Mouse (Mus musculus) bone marrow, adult 2 months (tissue): ENCODE results near the gene Pea15a. TPM values are rescaled to one million over a fixed set of nuclear protein-coding genes. Genes with fewer than 3 reads are reported as not detected.

Source experiments
- H3K27ac ChIP-seq: fragments of 200-500 bp; 2 replicates; pipeline ENCODE4 v1.5.1; 2012; ENCODE audit warnings: low read depth, mild to moderate bottlenecking, control low read depth, inconsistent platforms, low read length; ENCODE audit not compliant: control insufficient read depth, poor library complexity, insufficient read depth
- H3K4me1 ChIP-seq: fragments of 200-500 bp; 2 replicates; pipeline ENCODE4 v1.6.1; 2011; ENCODE audit warnings: low read length; ENCODE audit not compliant: control insufficient read depth, insufficient read depth
- H3K4me3 ChIP-seq: fragments of 200-500 bp; replicated peaks from 2 replicates; pipeline ENCODE3; 2011; ENCODE audit warnings: mild to moderate bottlenecking, low read depth, low read length, control low read depth; ENCODE audit not compliant: control insufficient read depth
- CTCF ChIP-seq: fragments of 200-500 bp; IDR thresholded peaks from 2 replicates; pipeline ENCODE4 v1.5.1; 2011; ENCODE audit warnings: low read length, control low read depth; ENCODE audit not compliant: control insufficient read depth, insufficient read depth
- POLR2A ChIP-seq: fragments of 200-500 bp; IDR thresholded peaks from 2 replicates; pipeline ENCODE4 v1.6.1; 2011; ENCODE audit warnings: low read depth, mild to moderate bottlenecking, control low read depth, low read length, borderline replicate concordance; ENCODE audit not compliant: control insufficient read depth
- WGBS: fragments of 180-500 bp; shearing (Covaris S2); methylation state at CpG from one replicate; pipeline ENCODE4 v1.1.7; 2018; 5-methylcytosine and 5-hydroxymethylcytosine counted together
- polyA plus RNA-seq: library from polyadenylated mRNA; stranded (reverse); fragments of >200 nt; gene quantifications from 2 replicates; pipeline ENCODE4 v1.2.4, GENCODE M21; 2011; ENCODE audit warnings: low replicate concordance; ENCODE audit not compliant: missing spikeins, insufficient read depth, insufficient read length

Pea15a gene
- polyA plus RNA-seq, 1 experiment, result 28.0 TPM

DNA sequence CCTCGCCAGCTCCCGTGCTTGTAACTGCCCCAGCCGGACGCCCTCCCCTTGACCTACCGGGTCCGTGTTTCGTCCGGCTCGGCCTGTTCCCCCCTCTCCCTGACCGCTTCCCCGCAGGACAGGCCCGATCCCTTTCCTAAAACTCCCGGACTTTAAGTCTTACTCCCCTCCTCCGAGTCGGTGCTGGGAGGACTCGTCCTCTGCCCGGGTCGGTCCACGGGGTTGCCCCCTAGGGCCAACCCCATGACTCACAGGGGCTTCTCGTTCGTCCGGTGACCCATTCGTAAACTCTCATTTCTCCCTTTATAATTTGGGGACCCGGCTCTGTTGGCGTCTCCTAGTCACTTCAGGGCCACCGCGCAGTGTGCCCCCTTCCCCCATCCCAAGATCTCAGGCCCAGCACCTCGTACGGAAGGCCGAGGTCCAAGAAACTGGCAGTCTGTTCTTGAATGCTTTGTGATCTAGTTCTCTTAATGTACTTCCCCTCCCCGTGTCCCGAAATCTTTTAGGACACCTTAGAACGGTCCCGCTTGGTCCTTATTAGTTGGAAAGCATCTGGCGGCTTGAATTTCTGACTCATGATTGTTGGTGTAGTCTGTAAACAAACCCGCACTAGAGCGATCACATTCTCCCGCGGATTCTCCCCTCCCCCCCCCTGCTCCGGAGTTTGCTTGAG lies 58.2 kb downstream of the Pea15a start:
- TF ChIP-seq CTCF (no peak), POLR2A (no peak)
- peak overlapping the region; percentile 92 for H3K4me3 ChIP-seq
- under 1% methylated on average over 39 of the region's 40 CpGs for WGBS
- H3K4me1 ChIP-seq, result no peaks in the 10 kb centered on the region
- peak overlapping the region; percentile 92 for H3K27ac ChIP-seq

DNA sequence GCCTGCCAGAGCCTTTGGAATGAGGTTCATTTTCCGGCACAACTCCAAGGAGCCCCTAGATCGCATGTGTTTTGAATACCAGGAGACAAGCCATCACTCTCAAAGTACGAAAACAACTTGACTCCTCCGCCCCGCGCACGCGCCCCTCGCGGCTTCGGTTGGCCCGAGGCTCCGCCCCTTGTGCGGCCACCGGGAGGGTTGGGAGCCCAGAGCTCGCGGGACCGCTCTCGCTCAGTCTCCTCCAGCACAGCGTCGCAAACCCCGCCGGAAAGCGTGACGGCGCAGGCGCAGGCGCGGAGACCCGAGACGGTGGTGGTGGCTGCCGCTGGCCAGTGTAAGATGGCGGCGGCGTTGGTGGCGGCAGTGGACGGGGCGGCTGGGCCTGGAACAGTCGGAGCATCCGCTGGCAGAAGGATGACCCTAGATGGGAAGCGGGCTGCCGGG lies 58.7 kb downstream of the Pea15a start, which contains the start of gene Dcaf8:
Gene Dcaf8, plus strand, starts transcription at position 250 of the 444 bp plus-strand sequence.
- TF ChIP-seq CTCF, result no peak
- TF ChIP-seq POLR2A, result peak; percentile 99
- WGBS, result under 1% methylated on average over 41 of the region's 42 CpGs
- Histone ChIP-seq H3K27ac (peak within 1 kb of the TSS; percentile 92), H3K4me3 (peak within 1 kb of the TSS; percentile 92), H3K4me1 (no peaks in the 10 kb centered on the region)

Other genes starting within 250 kb of the Pea15a start
- gene Vangl2, start 178.4 kb downstream of the Pea15a start, polyA plus RNA-seq, result 1.8 and 2.2 TPM in 2 replicates
- not detected in 2 replicates for gene Nhlh1, start 149.2 kb downstream of the Pea15a start, polyA plus RNA-seq
- gene Copa, start 124.3 kb downstream of the Pea15a start, polyA plus RNA-seq, result 35.1 and 45.8 TPM in 2 replicates
- 15.7 and 47.9 TPM in 2 replicates for gene Ncstn, start 124.0 kb downstream of the Pea15a start, polyA plus RNA-seq
- gene Pex19, start 80.0 kb downstream of the Pea15a start, polyA plus RNA-seq, result 32.8 TPM in 2 replicates
- gene Dcaf8, start 58.7 kb downstream of the Pea15a start, polyA plus RNA-seq, result 56.2 and 72.7 TPM in 2 replicates
- gene Casq1, start 13.1 kb upstream of the Pea15a start, polyA plus RNA-seq, result 2.8 TPM in 1 of 2 replicates, not detected in the other
- gene Atp1a4, start 51.6 kb upstream of the Pea15a start, polyA plus RNA-seq, result not detected in 2 replicates
- 16.4 and 25.4 TPM in 2 replicates for gene Igsf8, start 54.8 kb upstream of the Pea15a start, polyA plus RNA-seq
- gene Atp1a2, start 91.3 kb upstream of the Pea15a start, polyA plus RNA-seq, result 2.9 and 5.7 TPM in 2 replicates
- gene Kcnj9, start 122.5 kb upstream of the Pea15a start, polyA plus RNA-seq, result 1.2 TPM in 1 of 2 replicates, not detected in the other
- 1.0 and 2.3 TPM in 2 replicates for gene Kcnj10, start 134.4 kb upstream of the Pea15a start, polyA plus RNA-seq
- 5.2 and 8.8 TPM in 2 replicates for gene Pigm, start 169.7 kb upstream of the Pea15a start, polyA plus RNA-seq